Mouse (Mus musculus) bone marrow, adult 2 months (tissue): ENCODE data around the gene Elmo1. TPM values are rescaled to one million over a fixed set of nuclear protein-coding genes. Genes with fewer than 3 reads are reported as not detected.

ENCODE experiments used
- H3K27ac ChIP-seq: fragments of 200-500 bp; 2 replicates; pipeline ENCODE4 v1.5.1; 2012; ENCODE audit warnings: low read depth, mild to moderate bottlenecking, control low read depth, inconsistent platforms, low read length; ENCODE audit not compliant: control insufficient read depth, poor library complexity, insufficient read depth
- H3K4me1 ChIP-seq: fragments of 200-500 bp; 2 replicates; pipeline ENCODE4 v1.6.1; 2011; ENCODE audit warnings: low read length; ENCODE audit not compliant: control insufficient read depth, insufficient read depth
- H3K4me3 ChIP-seq: fragments of 200-500 bp; replicated peaks from 2 replicates; pipeline ENCODE3; 2011; ENCODE audit warnings: mild to moderate bottlenecking, low read depth, low read length, control low read depth; ENCODE audit not compliant: control insufficient read depth
- CTCF ChIP-seq: fragments of 200-500 bp; IDR thresholded peaks from 2 replicates; pipeline ENCODE4 v1.5.1; 2011; ENCODE audit warnings: low read length, control low read depth; ENCODE audit not compliant: control insufficient read depth, insufficient read depth
- POLR2A ChIP-seq: fragments of 200-500 bp; IDR thresholded peaks from 2 replicates; pipeline ENCODE4 v1.6.1; 2011; ENCODE audit warnings: low read depth, mild to moderate bottlenecking, control low read depth, low read length, borderline replicate concordance; ENCODE audit not compliant: control insufficient read depth
- WGBS: fragments of 180-500 bp; shearing (Covaris S2); methylation state at CpG from one replicate; pipeline ENCODE4 v1.1.7; 2018; 5-methylcytosine and 5-hydroxymethylcytosine counted together
- polyA plus RNA-seq: library from polyadenylated mRNA; stranded (reverse); fragments of >200 nt; gene quantifications from 2 replicates; pipeline ENCODE4 v1.2.4, GENCODE M21; 2011; ENCODE audit warnings: low replicate concordance; ENCODE audit not compliant: missing spikeins, insufficient read depth, insufficient read length

The Elmo1 gene
- polyA plus RNA-seq, 1 experiment: 13.2 TPM

DNA sequence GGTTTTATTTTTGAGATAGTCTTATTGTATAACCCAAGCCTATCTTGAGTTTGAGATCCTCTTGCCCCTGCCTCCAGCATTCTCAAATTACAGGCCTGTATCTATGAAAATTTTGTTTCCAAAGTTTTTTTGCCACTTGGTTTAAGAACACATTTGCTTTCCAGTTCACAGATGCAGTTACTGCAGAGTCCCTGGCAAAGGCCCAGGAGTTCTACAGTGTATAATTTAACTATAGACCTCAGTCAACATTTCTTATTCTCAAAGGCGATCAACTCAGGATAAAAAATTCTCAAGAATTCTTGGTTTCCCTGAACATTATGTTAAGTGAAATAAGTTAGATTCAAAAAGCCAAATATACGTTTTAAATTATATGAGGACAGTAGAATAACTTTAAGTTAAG lies 115.3 kb downstream of the Elmo1 start:
- H3K4me1 ChIP-seq: no peaks in the 10 kb centered on the region; the same call in 1 of the 2 replicates
- no peak overlapping the region for H3K27ac ChIP-seq
- WGBS: 74% methylated on average over 2 of the region's 2 CpGs
- no peak overlapping the region for H3K4me3 ChIP-seq
- TF ChIP-seq CTCF (no peak), POLR2A (no peak)

DNA sequence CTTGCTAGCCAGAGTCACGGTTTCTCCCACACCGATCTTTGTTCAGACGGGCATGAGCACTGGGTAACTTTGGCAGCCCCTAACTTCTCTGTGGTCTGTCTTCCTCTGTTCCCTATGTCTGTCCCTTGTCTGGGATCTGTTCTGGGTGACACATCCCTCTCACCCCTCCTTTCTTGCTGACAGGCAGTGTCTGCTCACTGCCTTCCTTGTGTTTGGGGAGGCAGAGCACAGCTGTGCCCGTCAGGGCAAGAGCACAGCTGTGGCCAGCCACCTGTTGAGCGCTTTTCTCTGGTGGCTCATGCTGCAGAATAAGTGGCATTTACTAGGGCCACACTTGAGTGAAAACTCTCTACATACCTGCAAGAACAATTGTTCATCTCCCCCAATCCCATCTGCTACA lies 116.7 kb downstream of the Elmo1 start:
- Histone ChIP-seq H3K4me3 (no peak overlapping the region), H3K27ac (peak overlapping the region; percentile 10), H3K4me1 (peaks cover 1% of the 10 kb centered on the region; the same call in 1 of the 2 replicates)
- WGBS: 48% methylated on average over 5 of the region's 5 CpGs
- TF ChIP-seq CTCF (no peak), POLR2A (no peak)

- 36% methylated on average over 7 of the region's 7 CpGs for WGBS
- no peak overlapping the region for H3K4me3 ChIP-seq
- peak overlapping the region; percentile 66 for H3K27ac ChIP-seq
- no peak for TF ChIP-seq POLR2A
- peaks cover 2% of the 10 kb centered on the region; the same call in 1 of the 2 replicates for H3K4me1 ChIP-seq
These were observed 117.7 kb downstream of the Elmo1 start for GRCm38 (mm10) chr13:20207950-20208642.

GRCm38 (mm10) chr13:20208867-20209266 lies 118.5 kb downstream of the Elmo1 start:
- Histone ChIP-seq H3K4me3 (no peak overlapping the region), H3K27ac (no peak overlapping the region; the same call in 1 of the 2 replicates), H3K4me1 (peaks cover 2% of the 10 kb centered on the region; the same call in 1 of the 2 replicates)
- 49% methylated on average over 5 of the region's 5 CpGs for WGBS
- no peak for TF ChIP-seq POLR2A
- TF ChIP-seq CTCF: no peak

GRCm38 (mm10) chr13:20211780-20212179 lies 121.4 kb downstream of the Elmo1 start:
- Histone ChIP-seq H3K4me3 (no peak overlapping the region), H3K27ac (no peak overlapping the region), H3K4me1 (peaks cover 2% of the 10 kb centered on the region; the same call in 1 of the 2 replicates)
- WGBS: 37% methylated on average over 5 of the region's 5 CpGs
- TF ChIP-seq POLR2A (no peak), CTCF (no peak)

- H3K27ac ChIP-seq: no peak overlapping the region
- 84% methylated on average over 6 of the region's 6 CpGs for WGBS
- H3K4me3 ChIP-seq: no peak overlapping the region
- H3K4me1 ChIP-seq: peaks cover 2% of the 10 kb centered on the region; the same call in 1 of the 2 replicates
- TF ChIP-seq POLR2A (no peak), CTCF (no peak)
These were observed 122.3 kb downstream of the Elmo1 start for GRCm38 (mm10) chr13:20212665-20213064.

GRCm38 (mm10) chr13:20213861-20214260 lies 123.5 kb downstream of the Elmo1 start:
- Histone ChIP-seq H3K27ac (no peak overlapping the region), H3K4me1 (peaks cover 2% of the 10 kb centered on the region; the same call in 1 of the 2 replicates), H3K4me3 (no peak overlapping the region)
- TF ChIP-seq POLR2A (no peak), CTCF (no peak)
- 76% methylated on average over 5 of the region's 5 CpGs for WGBS

- Histone ChIP-seq H3K4me1 (peaks cover 1% of the 10 kb centered on the region; the same call in 1 of the 2 replicates), H3K27ac (no peak overlapping the region), H3K4me3 (no peak overlapping the region)
- WGBS: 74% methylated on average over 4 of the region's 4 CpGs
- no peak for TF ChIP-seq CTCF
- TF ChIP-seq POLR2A: no peak
These were observed 127.2 kb downstream of the Elmo1 start for GRCm38 (mm10) chr13:20217453-20218090.
